Mouse (Mus musculus): ENCODE results near the gene Cnn1.

Gene Cnn1

GRCm38 (mm10) chr9:22157516-22158265 lies 58.7 kb downstream of the Cnn1 start:
- in situ Hi-C loops (cut with MboI, MseI), result no loop called here
